Mouse (Mus musculus) ES-Bruce4 (cell line): Measurements from ENCODE around the gene Sult4a1. TPM values are rescaled to one million over a fixed set of nuclear protein-coding genes. Genes with fewer than 3 reads are reported as not detected.

ENCODE experiments used
- H3K27ac ChIP-seq: 2 replicates; pipeline ENCODE4 v1.5.1; 2012; ENCODE audit warnings: low read length, inconsistent platforms; ENCODE audit not compliant: insufficient read depth
- H3K27me3 ChIP-seq: 2 replicates; pipeline ENCODE4 v1.6.1; 2012; ENCODE audit warnings: mild to moderate bottlenecking, low read length, inconsistent platforms; ENCODE audit not compliant: control insufficient read depth, poor library complexity, insufficient read depth, severe bottlenecking
- H3K36me3 ChIP-seq: 2 replicates; pipeline ENCODE4 v1.6.1; 2012; ENCODE audit warnings: inconsistent platforms, mild to moderate bottlenecking, low read length, moderate library complexity; ENCODE audit not compliant: control insufficient read depth, poor library complexity, insufficient read depth, severe bottlenecking
- H3K4me1 ChIP-seq: one replicate; pipeline ENCODE4 v1.8.1; 2011; ENCODE audit warnings: low read length; ENCODE audit not compliant: control insufficient read depth, insufficient read depth
- H3K4me3 ChIP-seq: 2 replicates; pipeline ENCODE4 v1.5.1; 2011; ENCODE audit warnings: low read depth, mild to moderate bottlenecking, low read length
- H3K9ac ChIP-seq: 2 replicates; pipeline ENCODE4 v1.6.1; 2012; ENCODE audit warnings: low read depth, mild to moderate bottlenecking, inconsistent platforms; ENCODE audit not compliant: poor library complexity, severe bottlenecking
- H3K9me3 ChIP-seq: replicated peaks from 2 replicates; pipeline ENCODE4 v1.6.1; 2012; ENCODE audit warnings: mild to moderate bottlenecking, low read length, inconsistent platforms; ENCODE audit not compliant: control insufficient read depth, poor library complexity, insufficient read depth, severe bottlenecking
- CTCF ChIP-seq: IDR thresholded peaks from one replicate; pipeline ENCODE4 v1.8.1; 2011; ENCODE audit warnings: low read depth, low read length
- EP300 ChIP-seq: IDR thresholded peaks from 2 replicates; pipeline ENCODE4 v1.6.1; 2011; ENCODE audit warnings: low read depth, low read length; ENCODE audit not compliant: insufficient read depth
- POLR2A ChIP-seq: IDR thresholded peaks from one replicate; pipeline ENCODE4 v1.8.1; 2011; ENCODE audit warnings: low read length; ENCODE audit not compliant: insufficient read depth
- polyA plus RNA-seq: library from polyadenylated mRNA; stranded (reverse); fragments of >200 nt; gene quantifications from 2 replicates; pipeline ENCODE4 v1.2.4, GENCODE M21; 2011; ENCODE audit warnings: low read depth; ENCODE audit not compliant: missing spikeins, insufficient read depth, insufficient read length

Gene Sult4a1
- polyA plus RNA-seq, 1 experiment: 16.2 TPM

DNA sequence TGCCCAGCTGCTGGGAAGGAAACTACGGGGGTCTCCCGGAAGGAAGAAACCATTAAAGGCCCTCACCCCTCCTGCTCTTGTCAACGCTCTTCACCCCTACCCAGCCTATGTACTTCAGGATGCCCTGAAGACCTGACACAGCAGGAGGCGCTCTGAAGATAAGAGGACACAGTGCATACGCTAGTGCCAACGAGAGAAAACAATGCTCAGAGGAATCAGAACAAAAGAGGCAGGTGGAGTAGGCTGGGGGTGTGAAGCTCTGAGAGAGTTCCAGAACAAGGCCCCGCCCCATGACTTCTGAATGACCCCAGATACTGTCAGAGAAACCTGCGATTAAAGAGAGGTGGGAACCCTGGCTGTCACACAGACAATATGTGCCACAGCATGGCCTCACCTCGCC lies 18.8 kb downstream of the Sult4a1 start:
- no peaks in the 10 kb centered on the region for H3K36me3 ChIP-seq
- no peaks in the 10 kb centered on the region for H3K9me3 ChIP-seq
- no peak overlapping the region for H3K9ac ChIP-seq
- TF ChIP-seq EP300: peak; percentile 75; the same call in 1 of the 2 replicates
- no peak for TF ChIP-seq CTCF
- no peak overlapping the region for H3K27ac ChIP-seq
- no peaks in the 10 kb centered on the region for H3K4me1 ChIP-seq
- H3K4me3 ChIP-seq: no peak overlapping the region
- H3K27me3 ChIP-seq: no peaks in the 10 kb centered on the region

GRCm38 (mm10) chr15:84086364-84086763 lies 19.2 kb downstream of the Sult4a1 start:
- Histone ChIP-seq H3K27me3 (no peaks in the 10 kb centered on the region), H3K4me1 (no peaks in the 10 kb centered on the region), H3K27ac (no peak overlapping the region), H3K9me3 (no peaks in the 10 kb centered on the region), H3K36me3 (no peaks in the 10 kb centered on the region), H3K9ac (no peak overlapping the region), H3K4me3 (no peak overlapping the region)
- TF ChIP-seq POLR2A: no peak
- no peak for TF ChIP-seq EP300
- no peak for TF ChIP-seq CTCF

- Histone ChIP-seq H3K9me3 (no peaks in the 10 kb centered on the region), H3K27ac (no peak overlapping the region), H3K9ac (no peak overlapping the region), H3K4me1 (no peaks in the 10 kb centered on the region), H3K36me3 (no peaks in the 10 kb centered on the region), H3K27me3 (no peaks in the 10 kb centered on the region), H3K4me3 (no peak overlapping the region)
- TF ChIP-seq POLR2A (no peak), CTCF (no peak), EP300 (no peak)
Observed at GRCm38 (mm10) chr15:84080069-84080468, 25.5 kb downstream of the Sult4a1 start.

GRCm38 (mm10) chr15:84079519-84079918 lies 26.0 kb downstream of the Sult4a1 start:
- Histone ChIP-seq H3K27me3 (no peaks in the 10 kb centered on the region), H3K4me3 (no peak overlapping the region), H3K27ac (no peak overlapping the region), H3K36me3 (no peaks in the 10 kb centered on the region), H3K4me1 (no peaks in the 10 kb centered on the region), H3K9me3 (no peaks in the 10 kb centered on the region), H3K9ac (no peak overlapping the region)
- TF ChIP-seq CTCF: no peak
- no peak for TF ChIP-seq EP300
- no peak for TF ChIP-seq POLR2A

DNA sequence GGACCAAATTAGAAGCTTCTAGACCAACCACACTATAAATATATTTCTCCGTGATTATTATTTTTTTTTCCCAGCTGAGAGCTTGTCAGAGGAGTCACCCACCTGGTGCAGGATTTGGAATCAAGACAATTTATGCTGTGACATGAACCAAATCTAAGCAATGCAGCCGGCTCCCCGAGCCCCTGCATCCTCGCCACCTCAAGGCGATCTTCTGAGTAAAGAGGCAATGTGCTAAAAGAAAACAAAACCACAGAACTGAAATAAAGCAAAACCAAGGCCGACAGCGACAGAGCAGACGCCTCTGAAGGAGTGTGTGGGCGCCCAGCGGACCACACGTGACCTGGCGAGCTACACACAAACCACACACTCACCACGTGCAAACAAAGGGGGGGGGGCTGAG lies 26.9 kb downstream of the Sult4a1 start:
- Histone ChIP-seq H3K36me3 (no peaks in the 10 kb centered on the region), H3K9ac (no peak overlapping the region), H3K27me3 (no peaks in the 10 kb centered on the region), H3K4me1 (no peaks in the 10 kb centered on the region), H3K9me3 (no peaks in the 10 kb centered on the region), H3K4me3 (no peak overlapping the region), H3K27ac (no peak overlapping the region)
- no peak for TF ChIP-seq CTCF

DNA sequence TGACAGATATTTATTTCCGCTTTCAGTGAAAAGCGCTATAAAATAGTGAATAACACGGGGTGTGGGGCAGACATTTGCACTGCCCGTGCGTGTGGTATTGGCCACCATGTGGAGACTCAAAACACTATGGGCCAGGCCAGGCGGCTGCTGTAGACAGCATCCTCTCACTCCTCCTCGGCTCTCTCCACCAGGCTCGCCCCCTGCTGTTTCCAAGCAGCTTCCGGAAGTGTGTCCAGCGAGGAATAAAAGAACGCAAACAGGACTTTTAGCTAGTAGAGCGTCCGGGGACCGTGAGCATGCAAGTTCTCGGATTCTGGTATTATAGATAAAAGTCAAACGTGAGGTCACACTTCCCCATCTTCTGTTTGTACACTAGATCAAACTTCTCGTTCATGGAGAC lies 28.4 kb downstream of the Sult4a1 start:
- Histone ChIP-seq H3K4me3 (no peak overlapping the region), H3K27ac (no peak overlapping the region)
- TF ChIP-seq POLR2A (no peak), EP300 (no peak), CTCF (no peak)

GRCm38 (mm10) chr15:84074705-84075185 lies 30.8 kb downstream of the Sult4a1 start:
- peak overlapping the region; percentile 43 for H3K4me3 ChIP-seq
- TF ChIP-seq EP300: no peak
- TF ChIP-seq POLR2A: no peak
- TF ChIP-seq CTCF: peak; percentile 55
- H3K27me3 ChIP-seq: no peaks in the 10 kb centered on the region
- no peaks in the 10 kb centered on the region for H3K36me3 ChIP-seq
- no peaks in the 10 kb centered on the region for H3K9me3 ChIP-seq
- no peaks in the 10 kb centered on the region for H3K4me1 ChIP-seq
- no peak overlapping the region for H3K27ac ChIP-seq
- H3K9ac ChIP-seq: 0 out of 2 replicates have a peak overlapping the region, but pooled peaks have one; percentile 24

More for the DNA sequence above, 28.4 kb downstream of the Sult4a1 start:
- Histone ChIP-seq H3K9me3 (no peaks in the 10 kb centered on the region), H3K36me3 (no peaks in the 10 kb centered on the region), H3K4me1 (no peaks in the 10 kb centered on the region), H3K27me3 (no peaks in the 10 kb centered on the region), H3K9ac (no peak overlapping the region)
